Mouse (Mus musculus) liver, embryonic 14.5 days (tissue): ENCODE results near the gene H2-K1.

Source experiments
- CTCF ChIP-seq: IDR thresholded peaks from 2 replicates; pipeline ENCODE4 v1.5.1; 2016; ENCODE audit warnings: antibody characterized with exemption, low read depth, control low read depth
- EP300 ChIP-seq: IDR thresholded peaks from 2 replicates; pipeline ENCODE4 v1.6.1; 2016; ENCODE audit warnings: antibody characterized with exemption, low read depth

GRCm38 (mm10) chr17:33948090-33948904 is 51.9 kb downstream of the H2-K1 start:
- TF ChIP-seq CTCF (no peak), EP300 (no peak)
